Mouse (Mus musculus) liver, embryonic 13.5 days (tissue): ENCODE measurements around the gene Plekha7. TPM values are rescaled to one million over a fixed set of nuclear protein-coding genes. Genes with fewer than 3 reads are reported as not detected.

ENCODE experiments used
- ATAC-seq: fragments of 200-750 bp; cut with Nextera tagmentation; 2 replicates; pipeline ENCODE4 v1.8.0; 2017; ENCODE audit warnings: low read depth, mild to moderate bottlenecking, moderate number of reproducible peaks, moderate library complexity
- DNase-seq: peaks from one replicate; pipeline ENCODE4 v3.0.0; 2022
- H3K27ac ChIP-seq: fragments of 300-500 bp; sonication (generic); 2 replicates; pipeline ENCODE4 v1.5.1; 2015; ENCODE audit warnings: moderate library complexity, mild to moderate bottlenecking, inconsistent platforms
- H3K27me3 ChIP-seq: fragments of 300-500 bp; sonication (generic); 2 replicates; pipeline ENCODE4 v1.6.1; 2015; ENCODE audit warnings: mild to moderate bottlenecking, inconsistent platforms
- H3K36me3 ChIP-seq: fragments of 300-500 bp; sonication (generic); 2 replicates; pipeline ENCODE4 v1.6.1; 2015; ENCODE audit warnings: mild to moderate bottlenecking, inconsistent platforms
- H3K4me1 ChIP-seq: fragments of 300-500 bp; sonication (generic); replicated peaks from 2 replicates; pipeline ENCODE4 v1.6.1; 2015; ENCODE audit warnings: inconsistent platforms
- H3K4me2 ChIP-seq: fragments of 300-500 bp; sonication (generic); 2 replicates; pipeline ENCODE4 v1.6.1; 2015; ENCODE audit warnings: inconsistent platforms, mild to moderate bottlenecking, moderate library complexity
- H3K4me3 ChIP-seq: fragments of 300-500 bp; sonication (generic); replicated peaks from 2 replicates; pipeline ENCODE4 v1.5.1; 2015; ENCODE audit warnings: mild to moderate bottlenecking, inconsistent platforms
- H3K9ac ChIP-seq: fragments of 300-500 bp; sonication (generic); 2 replicates; pipeline ENCODE4 v1.6.1; 2015; ENCODE audit warnings: mild to moderate bottlenecking, inconsistent platforms
- H3K9me3 ChIP-seq: fragments of 300-500 bp; sonication (generic); replicated peaks from 2 replicates; pipeline ENCODE4 v1.6.1; 2016; ENCODE audit warnings: inconsistent platforms
- WGBS: fragments of 180-500 bp; shearing (Covaris S2); methylation state at CpG from one replicate; pipeline ENCODE4 v1.1.7; 2015; ENCODE audit not compliant: insufficient replicate concordance; 5-methylcytosine and 5-hydroxymethylcytosine counted together
- polyA plus RNA-seq: library from polyadenylated mRNA; unstranded; fragments of >200 nt; fragmentation: Nextera tagmentation; extraction: Ambion mirVana; gene quantifications from 2 replicates; pipeline ENCODE4 v1.2.1, GENCODE M21; 2015

Plekha7 gene
- polyA plus RNA-seq, 1 experiment from 2014 or later: 2.5 TPM

DNA sequence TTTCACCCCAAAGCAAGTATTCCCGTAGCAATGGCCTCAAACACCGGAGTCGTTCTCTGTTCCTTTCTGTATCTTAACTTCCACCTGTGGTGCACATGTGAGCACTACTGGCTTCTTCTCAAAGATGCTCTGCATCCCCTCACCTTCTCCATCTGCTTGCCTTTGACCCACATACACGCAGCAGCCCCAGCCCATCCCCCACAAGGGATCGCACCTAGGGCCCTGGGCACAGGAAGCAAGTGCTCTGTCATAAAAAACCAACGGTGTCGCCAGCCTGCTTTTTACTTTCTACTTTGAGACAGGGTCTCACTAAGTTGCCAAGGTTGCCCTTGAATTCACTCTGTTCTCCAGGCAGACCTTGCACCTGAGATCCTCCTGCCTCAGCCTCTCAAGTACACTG lies 113.2 kb downstream of the Plekha7 start:
- Histone ChIP-seq H3K4me3 (no peak overlapping the region), H3K4me2 (no peak overlapping the region), H3K9me3 (no peaks in the 10 kb centered on the region), H3K4me1 (peaks cover 3% of the 10 kb centered on the region; the same call in 1 of the 2 replicates), H3K27ac (no peak overlapping the region), H3K36me3 (no peaks in the 10 kb centered on the region), H3K9ac (no peak overlapping the region), H3K27me3 (no peaks in the 10 kb centered on the region)
- no peak for ATAC-seq
- 55% methylated on average over 7 of the region's 7 CpGs for WGBS
- DNase-seq: no peak

DNA sequence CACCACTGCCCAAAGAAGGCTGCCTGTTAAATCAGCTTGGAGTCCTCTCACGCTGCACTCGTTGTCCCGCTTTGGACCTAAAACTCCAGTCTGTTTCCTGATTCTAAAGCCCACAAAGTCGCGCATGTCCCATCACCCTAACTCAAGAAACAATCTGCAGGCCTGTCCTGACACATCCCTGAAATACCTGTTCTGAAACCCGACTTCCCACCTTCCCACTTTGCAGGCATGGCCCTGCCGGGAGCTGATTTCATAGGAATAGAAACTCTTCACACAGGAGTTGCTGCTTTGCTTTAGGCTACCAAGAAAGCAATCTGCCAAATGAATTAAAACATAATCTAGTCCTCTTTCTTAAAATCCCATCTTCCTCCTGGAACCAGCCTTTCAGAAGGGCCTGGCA lies 115.2 kb downstream of the Plekha7 start:
- Histone ChIP-seq H3K4me1 (peaks cover under 1% of the 10 kb centered on the region; the same call in 1 of the 2 replicates), H3K4me2 (no peak overlapping the region), H3K36me3 (no peaks in the 10 kb centered on the region), H3K4me3 (no peak overlapping the region), H3K9me3 (no peaks in the 10 kb centered on the region), H3K27me3 (no peaks in the 10 kb centered on the region), H3K27ac (no peak overlapping the region), H3K9ac (no peak overlapping the region)
- ATAC-seq (no peak), DNase-seq (no peak)
- WGBS: 67% methylated on average over 7 of the region's 7 CpGs

DNA sequence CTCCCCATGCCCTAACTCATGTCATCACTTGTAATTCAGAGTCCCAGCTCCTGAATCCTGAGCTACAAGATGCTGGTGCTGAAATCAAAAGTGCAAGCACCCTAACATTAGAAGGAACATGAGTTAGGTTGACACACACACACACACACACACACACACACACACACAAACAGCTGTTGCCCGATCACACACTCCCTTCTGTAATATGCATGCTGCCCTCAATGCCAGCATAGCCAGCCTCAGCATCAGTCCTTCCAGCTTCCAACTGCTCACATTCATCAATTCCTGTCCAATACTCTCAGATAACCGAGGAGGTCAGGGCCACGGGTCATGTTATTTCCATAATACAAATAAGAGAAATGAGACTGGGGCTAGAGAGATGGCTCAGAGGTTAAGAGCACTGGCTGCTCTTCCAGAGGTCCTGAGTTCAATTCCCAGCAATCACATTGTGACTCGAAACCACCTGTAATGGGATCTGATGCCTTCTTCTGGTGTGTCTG lies 116.0 kb downstream of the Plekha7 start:
- WGBS: 50% methylated on average over 4 of the region's 4 CpGs
- H3K27me3 ChIP-seq: no peaks in the 10 kb centered on the region
- H3K36me3 ChIP-seq: no peaks in the 10 kb centered on the region
- H3K4me1 ChIP-seq: no peaks in the 10 kb centered on the region
- H3K4me2 ChIP-seq: no peak overlapping the region
- no peak overlapping the region for H3K9ac ChIP-seq
- H3K27ac ChIP-seq: no peak overlapping the region
- no peaks in the 10 kb centered on the region for H3K9me3 ChIP-seq
- no peak overlapping the region for H3K4me3 ChIP-seq
- ATAC-seq: no peak
- DNase-seq: no peak

DNA sequence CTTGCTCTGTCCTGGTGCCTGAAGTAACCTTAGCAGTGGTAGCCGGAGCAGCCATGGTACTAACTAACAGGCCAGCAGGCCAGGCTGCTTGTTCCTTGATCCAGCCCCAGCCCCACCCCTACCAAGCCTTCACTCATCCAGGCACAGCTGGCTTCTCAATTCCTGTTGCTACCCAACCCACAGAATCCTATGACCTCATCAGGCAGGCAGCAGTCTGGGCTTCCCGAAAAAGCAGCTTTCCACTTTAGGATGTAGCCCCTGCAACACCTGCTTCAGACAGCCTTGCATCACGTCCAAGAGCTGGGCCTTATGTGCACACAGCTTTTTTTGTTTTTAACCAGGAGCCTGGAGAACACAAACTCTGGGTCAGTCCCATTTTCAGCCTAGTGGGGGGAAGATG lies 117.0 kb downstream of the Plekha7 start:
- no peaks in the 10 kb centered on the region for H3K36me3 ChIP-seq
- H3K9ac ChIP-seq: no peak overlapping the region
- H3K27ac ChIP-seq: no peak overlapping the region
- no peak overlapping the region for H3K4me3 ChIP-seq
- 45% methylated on average over 3 of the region's 3 CpGs for WGBS
- no peak overlapping the region for H3K4me2 ChIP-seq
- no peaks in the 10 kb centered on the region for H3K4me1 ChIP-seq
- H3K9me3 ChIP-seq: no peaks in the 10 kb centered on the region
- DNase-seq (no peak), ATAC-seq (no peak)
- H3K27me3 ChIP-seq: no peaks in the 10 kb centered on the region

DNA sequence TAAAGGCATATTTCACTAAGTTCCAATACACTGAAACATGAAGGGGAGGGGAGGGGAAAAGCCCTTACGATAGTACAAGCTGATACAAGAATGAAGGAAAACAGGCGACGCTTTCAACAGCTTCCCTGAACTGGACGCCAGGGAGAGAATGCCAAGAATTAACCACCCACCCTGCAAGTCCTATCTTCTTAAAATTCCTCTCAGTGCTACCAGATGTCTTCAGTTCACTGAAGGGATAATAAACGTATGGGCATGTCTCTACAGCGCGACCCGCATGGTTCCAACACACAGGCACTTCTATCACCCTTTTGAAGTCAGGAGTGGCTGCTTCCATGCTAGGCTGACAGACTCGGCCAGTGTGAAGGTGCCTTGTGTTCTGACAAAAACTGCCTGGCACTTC lies 118.5 kb downstream of the Plekha7 start:
- Histone ChIP-seq H3K27ac (no peak overlapping the region), H3K9me3 (no peaks in the 10 kb centered on the region), H3K27me3 (no peaks in the 10 kb centered on the region), H3K4me3 (no peak overlapping the region), H3K9ac (no peak overlapping the region), H3K36me3 (no peaks in the 10 kb centered on the region), H3K4me2 (no peak overlapping the region), H3K4me1 (peaks cover 2% of the 10 kb centered on the region; the same call in 1 of the 2 replicates)
- WGBS: 77% methylated on average over 9 of the region's 9 CpGs
- DNase-seq: no peak
- ATAC-seq: no peak

DNA sequence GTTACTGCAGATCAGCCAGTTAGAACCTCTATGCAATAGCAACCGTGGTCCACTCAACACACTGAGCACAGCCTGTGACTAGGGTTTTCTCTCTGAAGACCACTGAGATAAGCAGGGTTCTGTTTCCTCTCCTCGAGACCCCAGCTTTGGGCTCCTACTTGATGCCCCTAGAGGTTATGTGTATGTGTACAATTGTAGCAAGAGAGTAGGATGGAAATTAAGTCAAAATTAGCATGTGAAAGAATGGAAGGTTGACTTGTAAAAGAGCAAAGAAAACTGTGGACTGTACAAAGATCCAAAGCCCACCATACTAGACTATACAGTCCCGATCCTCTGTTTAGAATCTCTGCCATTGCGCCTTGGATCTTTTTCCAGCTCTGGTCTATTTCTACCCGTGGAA lies 119.8 kb downstream of the Plekha7 start:
- 68% methylated on average over 5 of the region's 5 CpGs for WGBS
- no peaks in the 10 kb centered on the region for H3K27me3 ChIP-seq

DNA sequence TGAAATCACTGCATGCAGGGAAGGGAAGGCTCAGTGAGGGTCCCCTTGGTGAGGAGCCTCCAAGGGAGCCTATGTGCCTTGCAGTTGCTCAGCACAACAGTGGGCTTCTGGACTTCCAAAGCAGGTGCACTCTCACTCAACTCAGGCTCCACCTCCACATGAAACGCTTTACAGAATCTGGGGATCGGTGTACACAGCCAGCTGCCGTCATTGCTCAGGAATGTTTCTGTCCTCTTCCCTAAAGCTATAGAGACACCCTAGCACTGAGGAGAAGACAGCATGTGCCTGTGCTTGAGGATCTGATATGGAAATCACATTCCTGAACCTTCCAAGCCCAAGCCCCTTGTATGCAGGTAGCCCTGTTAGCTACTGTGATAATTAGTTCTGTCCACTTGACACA lies 120.7 kb downstream of the Plekha7 start:
- H3K9ac ChIP-seq: no peak overlapping the region
- H3K4me3 ChIP-seq: no peak overlapping the region
- peaks cover 6% of the 10 kb centered on the region; the same call in 1 of the 2 replicates for H3K4me1 ChIP-seq
- H3K27ac ChIP-seq: no peak overlapping the region
- DNase-seq (no peak), ATAC-seq (no peak)
- H3K27me3 ChIP-seq: no peaks in the 10 kb centered on the region
- H3K36me3 ChIP-seq: no peaks in the 10 kb centered on the region
- H3K4me2 ChIP-seq: no peak overlapping the region
- H3K9me3 ChIP-seq: no peaks in the 10 kb centered on the region
- 84% methylated on average over 3 of the region's 3 CpGs for WGBS

More for the DNA sequence above, 119.8 kb downstream of the Plekha7 start:
- Histone ChIP-seq H3K9me3 (no peaks in the 10 kb centered on the region), H3K4me3 (no peak overlapping the region), H3K4me2 (no peak overlapping the region), H3K4me1 (peaks cover 6% of the 10 kb centered on the region; the same call in 1 of the 2 replicates), H3K36me3 (no peaks in the 10 kb centered on the region), H3K9ac (no peak overlapping the region), H3K27ac (no peak overlapping the region)
- DNase-seq (no peak), ATAC-seq (no peak)

DNA sequence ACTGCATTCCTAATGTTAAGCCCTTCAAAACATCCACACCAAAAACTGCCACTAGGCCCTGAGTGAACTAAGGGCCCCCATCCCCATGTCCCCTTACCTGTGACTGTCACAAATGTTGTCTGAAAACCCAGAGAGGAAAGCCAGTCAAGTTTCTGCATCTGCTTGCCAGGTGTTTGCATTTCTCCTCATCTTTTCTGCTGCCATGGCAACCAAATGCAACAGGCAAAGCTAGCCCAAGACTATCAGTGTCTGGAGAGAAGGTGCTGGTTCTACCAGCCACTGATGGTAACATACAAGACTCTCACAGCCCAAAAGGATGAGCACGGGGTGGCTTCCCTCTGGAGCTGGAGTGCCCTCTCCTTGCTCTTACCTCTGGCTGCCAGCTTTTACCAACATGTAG lies 121.3 kb downstream of the Plekha7 start:
- ATAC-seq (no peak), DNase-seq (no peak)
- Histone ChIP-seq H3K36me3 (no peaks in the 10 kb centered on the region), H3K9me3 (no peaks in the 10 kb centered on the region), H3K4me2 (no peak overlapping the region), H3K4me3 (no peak overlapping the region), H3K9ac (no peak overlapping the region), H3K27ac (no peak overlapping the region), H3K4me1 (peaks cover 6% of the 10 kb centered on the region; the same call in 1 of the 2 replicates), H3K27me3 (no peaks in the 10 kb centered on the region)
- 75% methylated on average over 1 of the region's 1 CpGs for WGBS

DNA sequence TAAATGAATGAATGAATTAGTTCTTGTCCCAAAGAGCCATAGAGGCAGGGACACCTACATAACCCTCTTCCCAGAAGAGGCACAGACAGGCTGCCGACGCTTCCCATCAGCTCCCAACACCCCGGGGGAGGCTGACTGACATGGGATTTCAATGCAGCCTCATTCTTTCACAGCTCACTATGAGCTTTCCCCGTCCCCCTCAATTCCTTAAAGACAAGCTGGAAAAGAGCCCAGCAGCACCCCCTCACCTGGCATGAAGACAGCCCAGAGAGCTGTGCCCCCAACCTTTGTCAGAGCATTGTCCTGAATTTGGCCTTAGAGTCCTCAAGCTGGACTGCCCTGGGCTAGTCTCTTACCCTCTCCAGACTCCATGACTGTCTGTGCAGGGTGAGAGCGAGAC lies 122.0 kb downstream of the Plekha7 start:
- H3K27me3 ChIP-seq: no peaks in the 10 kb centered on the region
- H3K27ac ChIP-seq: no peak overlapping the region
- H3K4me3 ChIP-seq: no peak overlapping the region
- WGBS: 60% methylated on average over 5 of the region's 5 CpGs
- no peak overlapping the region for H3K9ac ChIP-seq
- no peak overlapping the region for H3K4me2 ChIP-seq
- peaks cover 6% of the 10 kb centered on the region; the same call in 1 of the 2 replicates for H3K4me1 ChIP-seq
- H3K36me3 ChIP-seq: no peaks in the 10 kb centered on the region
- H3K9me3 ChIP-seq: no peaks in the 10 kb centered on the region
- DNase-seq: no peak
- no peak for ATAC-seq

DNA sequence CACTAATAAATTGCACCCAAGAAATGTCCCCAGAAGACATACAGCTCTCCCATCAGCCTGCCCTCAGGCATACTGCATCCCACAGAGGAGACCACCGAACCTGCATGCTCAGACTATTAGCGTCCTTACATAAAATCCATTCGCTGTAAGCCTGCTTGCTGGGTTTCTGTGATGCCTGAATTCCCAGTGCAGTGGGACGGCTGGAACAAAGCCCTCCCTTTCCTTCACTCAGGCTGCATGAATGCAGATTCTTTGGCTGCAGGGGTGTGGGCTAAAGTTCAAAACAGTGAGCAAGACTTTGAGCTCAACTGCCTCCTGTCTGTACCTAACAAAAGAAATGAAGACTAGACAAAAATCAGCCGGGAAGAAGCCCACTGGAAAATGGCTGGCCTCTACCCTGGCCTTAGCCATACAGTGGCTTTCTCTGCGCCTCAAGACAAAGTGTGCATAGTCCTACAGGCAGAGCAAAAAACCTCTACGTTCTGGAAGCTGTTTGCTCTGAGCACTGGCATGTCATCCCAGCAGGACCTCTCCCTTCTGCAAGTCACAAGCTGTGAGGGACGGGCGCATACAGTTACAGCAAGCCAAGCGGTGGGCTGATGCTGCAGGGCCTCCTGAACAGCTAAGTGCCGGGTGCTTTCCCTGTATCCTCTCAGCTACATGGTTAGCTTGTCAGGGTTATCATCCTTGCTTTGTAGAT lies 123.7 kb downstream of the Plekha7 start:
- H3K9me3 ChIP-seq: no peaks in the 10 kb centered on the region
- H3K27me3 ChIP-seq: no peaks in the 10 kb centered on the region
- H3K36me3 ChIP-seq: no peaks in the 10 kb centered on the region
- no peak overlapping the region for H3K4me2 ChIP-seq
- no peak overlapping the region for H3K4me3 ChIP-seq
- peaks cover 6% of the 10 kb centered on the region; the same call in 1 of the 2 replicates for H3K4me1 ChIP-seq
- H3K9ac ChIP-seq: no peak overlapping the region
- ATAC-seq: no peak
- no peak for DNase-seq
- no peak overlapping the region for H3K27ac ChIP-seq
- WGBS: 62% methylated on average over 11 of the region's 11 CpGs

DNA sequence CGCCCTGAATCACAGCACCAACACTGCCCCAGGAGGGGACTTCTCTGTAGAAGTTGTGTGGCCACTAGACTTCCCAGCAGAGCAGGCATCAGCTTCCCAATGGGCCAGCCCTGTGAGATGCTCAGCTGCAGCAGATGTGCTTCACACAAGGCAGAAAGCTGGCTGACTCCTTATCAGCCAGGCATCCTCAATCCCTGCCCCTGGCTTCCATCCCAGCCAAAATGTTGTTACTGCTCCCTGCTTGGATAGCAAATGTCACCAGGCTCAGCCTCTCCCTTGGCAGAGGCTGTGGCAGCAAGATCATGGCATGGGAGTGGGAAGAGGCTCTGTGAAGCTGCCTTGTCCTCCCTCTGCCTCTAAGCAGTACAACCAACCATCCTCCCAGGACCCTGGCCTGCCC lies 125.7 kb downstream of the Plekha7 start:
- ATAC-seq (no peak), DNase-seq (no peak)
- no peaks in the 10 kb centered on the region for H3K36me3 ChIP-seq
- no peaks in the 10 kb centered on the region for H3K9me3 ChIP-seq
- no peak overlapping the region for H3K27ac ChIP-seq
- peaks cover 6% of the 10 kb centered on the region; the same call in 1 of the 2 replicates for H3K4me1 ChIP-seq
- WGBS: 63% methylated on average over 1 of the region's 1 CpGs
- H3K4me2 ChIP-seq: no peak overlapping the region
- H3K4me3 ChIP-seq: no peak overlapping the region
- no peaks in the 10 kb centered on the region for H3K27me3 ChIP-seq
- no peak overlapping the region for H3K9ac ChIP-seq

DNA sequence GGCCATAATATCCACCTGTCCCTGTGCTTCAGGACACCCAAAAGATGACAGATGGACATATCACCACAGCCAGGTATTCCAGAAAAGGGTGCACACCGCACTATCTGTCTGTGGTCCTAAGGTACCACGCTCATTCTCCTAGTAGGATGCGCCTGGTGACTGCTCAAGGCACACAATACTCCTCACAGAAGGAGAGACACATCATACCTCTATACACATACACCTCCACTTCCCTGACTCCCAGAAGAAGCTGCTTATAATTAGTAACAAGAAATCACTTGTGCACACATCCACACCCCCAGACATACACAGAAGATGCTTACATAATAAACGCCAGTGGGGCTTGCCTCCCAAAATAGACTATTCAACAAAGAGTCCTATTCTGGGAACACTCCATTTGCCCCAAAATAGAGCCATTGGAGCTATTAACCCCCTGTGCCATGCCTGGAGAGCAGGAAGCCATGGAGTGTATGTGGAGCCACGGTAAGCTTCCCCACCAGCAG lies 126.7 kb downstream of the Plekha7 start:
- DNase-seq (no peak), ATAC-seq (no peak)
- Histone ChIP-seq H3K27me3 (no peaks in the 10 kb centered on the region), H3K27ac (no peak overlapping the region), H3K4me3 (no peak overlapping the region), H3K9ac (no peak overlapping the region), H3K36me3 (no peaks in the 10 kb centered on the region), H3K9me3 (no peaks in the 10 kb centered on the region), H3K4me2 (no peak overlapping the region), H3K4me1 (peaks cover 6% of the 10 kb centered on the region; the same call in 1 of the 2 replicates)
- WGBS: 77% methylated on average over 5 of the region's 5 CpGs
